Mouse (Mus musculus): ENCODE data around the gene Olfr658.

The Olfr658 gene

GRCm38 (mm10) chr7:104646841-104647482, at the start of gene Olfr658:
Gene Olfr658 (minus strand): TSS chr7:104647305.
- DNase-seq = peak; percentile 28

- DNase-seq = no peak
Measured at GRCm38 (mm10) chr7:104686201-104686600, 39.1 kb upstream of the Olfr658 start, which contains the start of gene Olfr661. Gene Olfr661 (plus strand): TSS chr7:104686501.

- no peak for DNase-seq
Measured at GRCm38 (mm10) chr7:104666453-104666852, 19.3 kb upstream of the Olfr658 start, which contains the start of gene Olfr659. Gene Olfr659 (plus strand): TSS chr7:104666753.

- DNase-seq = no peak
Measured at GRCm38 (mm10) chr7:104624494-104624893, 22.6 kb downstream of the Olfr658 start, which contains the start of gene Olfr657. Gene Olfr657 (plus strand): TSS chr7:104624794.

GRCm38 (mm10) chr7:104613655-104614054, 33.5 kb downstream of the Olfr658 start, which contains the start of gene Olfr656:
Gene Olfr656 (plus strand): TSS chr7:104613955.
- DNase-seq = no peak

GRCm38 (mm10) chr7:104604727-104605126, 42.4 kb downstream of the Olfr658 start:
- DNase-seq = no peak

GRCm38 (mm10) chr7:104603173-104603572, 43.9 kb downstream of the Olfr658 start:
- DNase-seq = peak; percentile 50

- no peak for DNase-seq
Measured at GRCm38 (mm10) chr7:104601679-104602078, 45.4 kb downstream of the Olfr658 start, which contains the start of gene Olfr655. Gene Olfr655 (minus strand): TSS chr7:104601779.

All from kidney, adult 9 months (tissue).